Mouse (Mus musculus): ENCODE measurements around the gene Fbxl18.

Fbxl18 gene

DNA sequence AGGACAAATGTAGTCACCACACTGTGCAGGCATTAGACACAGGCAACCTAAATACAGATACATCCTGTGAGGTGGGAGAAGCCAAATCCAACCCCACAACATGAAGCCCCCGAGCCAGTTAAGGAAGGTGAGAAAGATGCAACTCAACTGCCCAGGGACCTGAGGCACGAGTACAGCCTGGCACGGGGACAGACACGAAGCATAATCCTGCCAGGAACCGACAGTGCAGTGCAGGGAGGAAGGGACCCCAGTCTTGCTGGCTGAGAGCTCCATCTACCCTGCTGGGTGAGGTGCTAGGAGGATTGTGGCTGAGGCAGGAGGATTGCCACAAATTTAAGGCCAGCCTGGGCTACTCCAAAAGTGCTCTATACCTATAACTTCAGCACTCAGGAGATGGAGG is 18.3 kb downstream of the Fbxl18 start:
- H3K27me3 ChIP-seq (ENCODE audit: insufficient read depth, low read length): no peaks in the 10 kb centered on the region
- no peak for TF ChIP-seq POU5F1 (IDR thresholded peaks at IDR 0.05; ENCODE audit: borderline replicate concordance, low read length)
- TF ChIP-seq CTCF (conservative IDR thresholded peaks at IDR 0.05; ENCODE audit: low read length): no peak
- TF ChIP-seq NANOG (IDR thresholded peaks at IDR 0.05; ENCODE audit: borderline replicate concordance, low read length): no peak
- peaks cover 55% of the 10 kb centered on the region for H3K4me1 ChIP-seq (replicated peaks; ENCODE audit: low read depth, low read length)
- H3K9me3 ChIP-seq (ENCODE audit: low read length): no peaks in the 10 kb centered on the region
- H3K4me3 ChIP-seq (replicated peaks; ENCODE audit: low read length): no peak overlapping the region
- peaks cover 88% of the 10 kb centered on the region for H3K36me3 ChIP-seq (ENCODE audit: insufficient read depth, low read length)

DNA sequence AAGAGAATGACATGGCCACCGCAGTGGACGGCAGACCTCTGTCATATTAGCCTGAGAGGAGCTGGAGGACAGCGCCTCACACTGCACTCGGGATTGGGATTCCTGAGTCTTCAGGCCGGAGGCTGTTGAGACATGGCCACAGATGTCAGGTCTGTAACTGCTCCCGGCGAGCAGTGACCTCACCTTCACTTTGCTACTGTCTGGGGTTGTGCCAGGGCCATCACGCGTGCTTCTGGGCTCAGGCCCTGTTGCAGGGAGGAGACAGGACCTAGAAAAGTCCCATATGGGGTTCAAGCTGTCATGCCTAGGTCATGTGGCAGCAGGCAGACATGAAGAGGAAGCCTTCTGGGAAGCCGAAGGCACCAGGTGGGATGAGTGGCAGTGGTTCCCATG is 19.7 kb downstream of the Fbxl18 start:
- TF ChIP-seq POU5F1 (IDR thresholded peaks at IDR 0.05; ENCODE audit: borderline replicate concordance, low read length) (no peak), CTCF (conservative IDR thresholded peaks at IDR 0.05; ENCODE audit: low read length) (no peak), NANOG (IDR thresholded peaks at IDR 0.05; ENCODE audit: borderline replicate concordance, low read length) (no peak)
- peaks cover 93% of the 10 kb centered on the region for H3K36me3 ChIP-seq (ENCODE audit: insufficient read depth, low read length)
- H3K4me1 ChIP-seq (replicated peaks; ENCODE audit: low read depth, low read length): peaks cover 51% of the 10 kb centered on the region
- H3K4me3 ChIP-seq (replicated peaks; ENCODE audit: low read length): no peak overlapping the region
- H3K9me3 ChIP-seq (ENCODE audit: low read length): no peaks in the 10 kb centered on the region
- H3K27me3 ChIP-seq (ENCODE audit: insufficient read depth, low read length): no peaks in the 10 kb centered on the region

DNA sequence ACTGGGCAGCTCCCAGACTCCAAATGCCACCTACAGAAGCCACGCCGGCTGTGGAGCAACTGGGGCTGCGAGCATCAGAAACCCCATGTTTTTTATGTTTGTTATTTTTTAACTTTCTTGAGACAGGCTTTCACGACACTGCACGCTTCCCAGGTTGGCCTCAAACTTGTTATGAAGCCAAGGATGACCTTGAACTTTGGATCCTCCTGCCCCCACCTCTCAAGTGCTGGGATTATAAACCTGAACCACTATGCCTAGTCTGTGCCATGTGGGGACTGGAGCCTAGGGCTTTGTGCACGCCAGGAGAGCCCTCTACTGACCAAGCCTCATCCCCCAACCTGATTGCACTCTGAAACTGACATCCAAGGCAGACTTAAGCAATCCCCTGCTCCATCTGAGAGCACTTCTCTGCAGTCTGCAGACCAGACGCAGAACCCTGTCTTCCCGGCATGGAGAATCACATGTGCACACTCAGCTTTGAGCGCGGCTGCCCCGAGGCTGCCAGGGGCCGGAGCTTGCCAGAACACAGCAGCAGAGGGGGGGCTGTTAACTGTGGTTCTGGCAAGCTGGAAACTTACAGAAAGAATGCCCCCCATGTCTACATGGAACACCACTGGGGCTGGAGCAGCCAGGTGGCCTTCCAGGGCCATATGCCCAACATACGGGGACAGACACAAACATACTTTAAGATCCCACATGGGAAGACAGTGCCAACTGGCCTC is 20.3 kb downstream of the Fbxl18 start:
- Histone ChIP-seq H3K27me3 (ENCODE audit: insufficient read depth, low read length) (no peaks in the 10 kb centered on the region), H3K4me1 (replicated peaks; ENCODE audit: low read depth, low read length) (peaks cover 46% of the 10 kb centered on the region), H3K36me3 (ENCODE audit: insufficient read depth, low read length) (peaks cover 91% of the 10 kb centered on the region), H3K9me3 (ENCODE audit: low read length) (no peaks in the 10 kb centered on the region), H3K4me3 (replicated peaks; ENCODE audit: low read length) (no peak overlapping the region)
- TF ChIP-seq CTCF (conservative IDR thresholded peaks at IDR 0.05; ENCODE audit: low read length) (no peak), POU5F1 (IDR thresholded peaks at IDR 0.05; ENCODE audit: borderline replicate concordance, low read length) (no peak), NANOG (IDR thresholded peaks at IDR 0.05; ENCODE audit: borderline replicate concordance, low read length) (no peak)

DNA sequence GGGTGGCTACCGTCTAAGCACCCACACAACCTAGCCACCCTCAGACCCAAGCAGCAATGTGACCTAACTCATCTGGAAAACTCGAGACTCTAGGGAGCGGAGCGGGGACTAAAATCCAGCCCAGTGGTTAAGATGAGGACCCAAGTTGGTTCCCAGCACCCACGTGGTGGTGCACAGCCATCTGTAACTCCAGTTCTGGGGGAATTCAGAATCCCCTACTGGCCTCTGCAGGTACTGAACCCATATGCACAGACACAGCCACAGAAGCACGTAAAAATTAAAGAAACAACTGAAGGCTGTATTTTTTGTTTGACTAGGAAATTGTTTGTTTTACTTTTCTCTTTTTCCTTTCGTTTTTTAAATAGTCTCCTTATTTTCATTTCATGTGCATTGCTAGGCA is 21.5 kb downstream of the Fbxl18 start:
- H3K27me3 ChIP-seq (ENCODE audit: insufficient read depth, low read length): no peaks in the 10 kb centered on the region
- peaks cover 49% of the 10 kb centered on the region for H3K4me1 ChIP-seq (replicated peaks; ENCODE audit: low read depth, low read length)
- TF ChIP-seq CTCF (conservative IDR thresholded peaks at IDR 0.05; ENCODE audit: low read length) (peak; percentile 80), NANOG (IDR thresholded peaks at IDR 0.05; ENCODE audit: borderline replicate concordance, low read length) (no peak), POU5F1 (IDR thresholded peaks at IDR 0.05; ENCODE audit: borderline replicate concordance, low read length) (no peak)

DNA sequence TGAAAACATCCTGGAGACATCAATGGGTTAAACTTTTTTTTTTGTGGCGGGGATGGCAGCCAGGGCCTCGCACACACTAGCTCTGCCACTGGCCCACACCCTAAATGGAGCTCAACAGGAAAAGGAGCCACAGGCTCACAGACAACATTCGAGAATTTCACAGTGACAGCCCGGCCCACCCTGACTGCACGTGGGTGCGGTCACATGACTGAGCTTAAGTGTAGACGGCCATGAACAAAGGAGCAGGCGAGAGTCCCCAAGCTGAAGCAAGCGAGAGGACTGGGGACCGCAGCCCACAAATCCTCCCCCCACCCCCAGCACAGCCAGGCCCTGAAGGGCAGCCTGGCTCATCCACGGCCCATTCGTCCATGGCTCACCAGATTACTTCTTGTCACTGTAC is 23.5 kb downstream of the Fbxl18 start:
- Histone ChIP-seq H3K4me1 (replicated peaks; ENCODE audit: low read depth, low read length) (peaks cover 44% of the 10 kb centered on the region), H3K36me3 (ENCODE audit: insufficient read depth, low read length) (peaks cover 86% of the 10 kb centered on the region), H3K27me3 (ENCODE audit: insufficient read depth, low read length) (no peaks in the 10 kb centered on the region), H3K9me3 (ENCODE audit: low read length) (no peaks in the 10 kb centered on the region), H3K4me3 (replicated peaks; ENCODE audit: low read length) (no peak overlapping the region)
- no peak for TF ChIP-seq POU5F1 (IDR thresholded peaks at IDR 0.05; ENCODE audit: borderline replicate concordance, low read length)
- TF ChIP-seq NANOG (IDR thresholded peaks at IDR 0.05; ENCODE audit: borderline replicate concordance, low read length): no peak
- TF ChIP-seq CTCF (conservative IDR thresholded peaks at IDR 0.05; ENCODE audit: low read length): no peak

More for the DNA sequence above, 21.5 kb downstream of the Fbxl18 start:
- H3K9me3 ChIP-seq (ENCODE audit: low read length): no peaks in the 10 kb centered on the region
- no peak overlapping the region for H3K4me3 ChIP-seq (replicated peaks; ENCODE audit: low read length)
- peaks cover 92% of the 10 kb centered on the region for H3K36me3 ChIP-seq (ENCODE audit: insufficient read depth, low read length)

DNA sequence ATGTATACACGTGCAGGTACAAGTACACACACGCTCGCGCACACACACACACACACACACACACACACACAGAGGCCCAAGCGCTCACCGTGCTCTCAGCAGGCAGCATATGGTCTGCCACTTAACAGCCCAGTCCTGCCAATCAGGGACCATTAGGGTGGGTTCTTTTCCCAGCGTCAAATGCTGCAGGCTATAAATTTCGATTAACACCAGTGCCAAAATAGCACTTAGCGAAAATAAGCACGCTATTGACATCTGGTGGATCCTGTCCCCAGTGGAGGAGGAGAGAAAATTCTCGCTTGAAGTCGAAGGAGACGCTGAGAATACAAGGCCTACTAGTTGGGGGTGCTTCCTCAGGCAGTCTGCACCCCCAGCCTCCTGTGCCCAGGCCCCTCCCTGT is 25.8 kb downstream of the Fbxl18 start:
- Histone ChIP-seq H3K9me3 (ENCODE audit: low read length) (no peaks in the 10 kb centered on the region), H3K4me3 (replicated peaks; ENCODE audit: low read length) (no peak overlapping the region), H3K4me1 (replicated peaks; ENCODE audit: low read depth, low read length) (peaks cover 44% of the 10 kb centered on the region), H3K27me3 (ENCODE audit: insufficient read depth, low read length) (no peaks in the 10 kb centered on the region), H3K36me3 (ENCODE audit: insufficient read depth, low read length) (peaks cover 65% of the 10 kb centered on the region)
- TF ChIP-seq CTCF (conservative IDR thresholded peaks at IDR 0.05; ENCODE audit: low read length): no peak
- TF ChIP-seq NANOG (IDR thresholded peaks at IDR 0.05; ENCODE audit: borderline replicate concordance, low read length): no peak
- TF ChIP-seq POU5F1 (IDR thresholded peaks at IDR 0.05; ENCODE audit: borderline replicate concordance, low read length): no peak

DNA sequence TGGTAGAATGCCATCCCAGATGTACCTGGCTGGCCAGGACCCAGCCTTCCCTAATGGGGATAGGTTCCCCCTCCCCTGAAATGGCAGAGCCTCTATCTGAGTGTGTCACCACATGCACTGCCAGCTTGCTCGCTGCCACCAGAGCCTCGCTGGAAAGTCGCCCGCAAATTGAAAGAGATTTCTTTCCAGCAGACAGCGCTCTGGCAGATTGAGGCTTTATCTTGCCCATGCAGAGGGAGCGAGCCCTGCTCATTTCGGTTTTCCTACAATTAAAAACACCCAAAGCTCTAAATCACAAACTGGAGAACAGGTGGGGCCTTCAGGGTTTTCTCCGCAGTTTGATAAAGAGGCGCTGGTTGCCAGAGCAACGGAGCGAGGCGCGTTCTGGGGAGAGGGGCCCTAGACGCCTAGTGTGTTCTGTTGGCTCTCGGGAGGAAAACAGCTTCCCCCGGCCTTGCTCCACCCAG is 37.4 kb downstream of the Fbxl18 start:
- no peak overlapping the region for H3K4me3 ChIP-seq (replicated peaks; ENCODE audit: low read length)
- H3K27me3 ChIP-seq (ENCODE audit: insufficient read depth, low read length): no peaks in the 10 kb centered on the region
- H3K9me3 ChIP-seq (ENCODE audit: low read length): no peaks in the 10 kb centered on the region
- no peaks in the 10 kb centered on the region for H3K36me3 ChIP-seq (ENCODE audit: insufficient read depth, low read length)
- H3K4me1 ChIP-seq (replicated peaks; ENCODE audit: low read depth, low read length): peaks cover 27% of the 10 kb centered on the region
- TF ChIP-seq NANOG (IDR thresholded peaks at IDR 0.05; ENCODE audit: borderline replicate concordance, low read length): no peak
- no peak for TF ChIP-seq CTCF (conservative IDR thresholded peaks at IDR 0.05; ENCODE audit: low read length)
- no peak for TF ChIP-seq POU5F1 (IDR thresholded peaks at IDR 0.05; ENCODE audit: borderline replicate concordance, low read length)

DNA sequence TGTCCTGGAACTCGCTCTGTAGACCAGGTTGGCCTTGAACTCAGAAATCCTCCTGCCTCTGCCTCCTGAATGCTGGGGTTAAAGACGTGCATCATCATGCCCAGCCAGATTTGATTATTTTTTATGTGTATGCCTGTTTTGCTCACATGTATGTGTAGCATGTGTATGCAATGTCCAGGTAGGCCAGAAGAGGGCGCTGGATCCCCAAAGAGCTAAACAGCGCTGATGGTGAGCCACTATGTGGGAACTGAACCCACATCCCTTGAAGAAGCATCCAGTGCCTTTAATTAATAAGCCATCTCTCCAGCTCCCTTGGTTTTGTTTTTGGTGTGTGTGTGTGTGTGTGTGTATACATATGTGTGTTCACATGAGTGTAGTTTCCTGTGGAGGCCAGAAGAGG is 38.8 kb downstream of the Fbxl18 start:
- Histone ChIP-seq H3K4me1 (replicated peaks; ENCODE audit: low read depth, low read length) (peaks cover 40% of the 10 kb centered on the region), H3K36me3 (ENCODE audit: insufficient read depth, low read length) (no peaks in the 10 kb centered on the region)

More for the DNA sequence above, 38.8 kb downstream of the Fbxl18 start:
- Histone ChIP-seq H3K4me3 (replicated peaks; ENCODE audit: low read length) (no peak overlapping the region), H3K27me3 (ENCODE audit: insufficient read depth, low read length) (no peaks in the 10 kb centered on the region), H3K9me3 (ENCODE audit: low read length) (no peaks in the 10 kb centered on the region)
- TF ChIP-seq NANOG (IDR thresholded peaks at IDR 0.05; ENCODE audit: borderline replicate concordance, low read length): no peak
- TF ChIP-seq POU5F1 (IDR thresholded peaks at IDR 0.05; ENCODE audit: borderline replicate concordance, low read length): no peak
- peak; percentile 83 for TF ChIP-seq CTCF (conservative IDR thresholded peaks at IDR 0.05; ENCODE audit: low read length)
